Mouse (Mus musculus) frontal cortex, adult (tissue): ENCODE data around the gene 2310061I04Rik.

Experiments used
- ATAC-seq: cut with Nextera tagmentation; 2 replicates; pipeline ENCODE4 v1.9.2; 2017; ENCODE audit warnings: mild to moderate bottlenecking, moderate library complexity, mixed read lengths; ENCODE audit not compliant: low TSS enrichment

2310061I04Rik gene

DNA sequence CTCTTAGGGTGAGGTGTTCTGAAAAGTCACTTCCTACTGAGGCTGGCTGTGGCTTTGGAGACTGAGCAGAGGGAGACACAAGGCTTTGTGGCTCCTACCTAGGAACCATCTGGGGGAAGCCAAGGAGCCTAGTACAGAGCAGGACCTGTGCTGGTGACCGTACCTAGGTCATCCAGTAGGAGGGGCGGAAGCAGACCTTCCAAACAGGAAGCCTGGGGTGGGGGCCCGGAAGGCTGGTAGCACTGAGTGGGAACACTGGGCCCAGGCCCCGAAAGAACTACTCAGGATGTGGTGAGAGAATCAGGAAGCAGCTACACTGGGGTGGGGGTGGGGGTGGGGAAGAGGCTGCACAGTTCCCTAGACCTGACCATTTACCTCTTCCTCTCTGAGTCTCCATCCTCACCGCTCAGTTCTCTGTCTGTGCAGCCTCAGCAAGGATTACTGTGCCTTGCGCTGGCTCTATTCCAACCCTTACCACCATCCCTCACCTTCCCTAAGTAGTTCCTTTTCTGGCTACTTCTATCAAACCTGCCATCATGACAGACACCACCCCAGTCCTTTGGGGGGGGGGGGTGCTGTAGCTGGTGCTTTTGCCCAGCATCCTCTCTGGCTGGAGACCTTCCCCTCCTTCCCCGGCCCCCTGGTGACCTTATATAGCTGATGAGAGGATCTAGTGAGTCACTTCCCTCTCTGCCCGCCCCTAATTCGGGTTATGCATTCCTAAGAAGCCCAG, 26.9 kb downstream of the 2310061I04Rik start:
- ATAC-seq = no peak

DNA sequence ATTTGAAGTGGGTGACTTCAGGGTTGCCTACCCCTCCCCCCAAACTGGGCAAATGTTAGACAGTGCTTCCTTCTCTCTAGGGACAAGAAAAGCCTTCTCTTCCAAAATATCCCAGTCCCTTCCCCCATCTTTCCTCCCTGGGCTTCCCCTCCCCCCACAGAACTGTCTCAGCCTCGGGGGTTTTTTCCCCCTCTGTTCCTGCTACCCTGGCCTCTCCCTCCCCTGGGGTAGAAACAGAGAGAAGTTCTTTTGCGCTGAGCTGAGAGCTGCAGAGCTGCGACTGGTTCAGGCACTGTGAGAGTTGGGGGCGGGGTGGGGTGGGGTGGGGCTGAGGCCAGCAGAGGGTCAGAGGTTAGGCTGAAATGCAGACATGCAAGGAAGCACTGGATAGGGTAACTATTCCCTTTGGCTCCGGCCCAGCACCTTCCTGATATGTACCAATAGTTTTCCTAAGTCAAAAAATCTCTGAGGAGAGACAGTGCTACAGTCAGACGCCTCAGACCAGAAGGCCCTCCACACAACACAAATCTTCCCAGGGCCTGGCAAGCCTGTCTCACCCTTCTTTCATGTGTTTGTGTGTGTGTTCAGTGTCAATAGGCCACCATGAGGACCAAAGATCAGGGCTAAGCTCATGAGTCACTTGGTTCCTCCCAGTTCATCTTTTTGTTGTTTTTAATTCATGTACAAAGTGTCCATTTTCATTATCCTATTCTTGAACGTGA, 27.7 kb downstream of the 2310061I04Rik start:
- no peak for ATAC-seq

DNA sequence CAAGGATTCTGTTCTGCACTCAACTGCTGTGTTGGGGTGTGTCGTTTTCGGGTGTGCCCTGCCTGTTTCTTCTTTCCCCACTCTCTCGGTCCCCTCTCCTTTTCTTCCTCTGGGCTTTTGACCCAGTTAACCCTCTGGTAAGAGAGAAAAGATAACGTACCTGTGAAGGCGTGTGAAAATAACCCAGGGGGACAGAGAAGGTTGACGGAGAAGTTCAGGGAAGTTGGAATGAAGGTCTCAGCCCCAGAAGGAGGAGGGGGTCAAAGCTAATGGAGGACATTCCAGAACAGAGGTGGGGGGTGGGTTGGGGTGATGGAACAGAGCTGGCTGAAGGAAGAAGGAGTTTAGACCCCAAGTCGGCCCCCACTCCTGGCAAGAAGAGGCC, 28.3 kb downstream of the 2310061I04Rik start:
- no peak for ATAC-seq

GRCm38 (mm10) chr17:35868165-35868820, 28.9 kb downstream of the 2310061I04Rik start:
- no peak for ATAC-seq

DNA sequence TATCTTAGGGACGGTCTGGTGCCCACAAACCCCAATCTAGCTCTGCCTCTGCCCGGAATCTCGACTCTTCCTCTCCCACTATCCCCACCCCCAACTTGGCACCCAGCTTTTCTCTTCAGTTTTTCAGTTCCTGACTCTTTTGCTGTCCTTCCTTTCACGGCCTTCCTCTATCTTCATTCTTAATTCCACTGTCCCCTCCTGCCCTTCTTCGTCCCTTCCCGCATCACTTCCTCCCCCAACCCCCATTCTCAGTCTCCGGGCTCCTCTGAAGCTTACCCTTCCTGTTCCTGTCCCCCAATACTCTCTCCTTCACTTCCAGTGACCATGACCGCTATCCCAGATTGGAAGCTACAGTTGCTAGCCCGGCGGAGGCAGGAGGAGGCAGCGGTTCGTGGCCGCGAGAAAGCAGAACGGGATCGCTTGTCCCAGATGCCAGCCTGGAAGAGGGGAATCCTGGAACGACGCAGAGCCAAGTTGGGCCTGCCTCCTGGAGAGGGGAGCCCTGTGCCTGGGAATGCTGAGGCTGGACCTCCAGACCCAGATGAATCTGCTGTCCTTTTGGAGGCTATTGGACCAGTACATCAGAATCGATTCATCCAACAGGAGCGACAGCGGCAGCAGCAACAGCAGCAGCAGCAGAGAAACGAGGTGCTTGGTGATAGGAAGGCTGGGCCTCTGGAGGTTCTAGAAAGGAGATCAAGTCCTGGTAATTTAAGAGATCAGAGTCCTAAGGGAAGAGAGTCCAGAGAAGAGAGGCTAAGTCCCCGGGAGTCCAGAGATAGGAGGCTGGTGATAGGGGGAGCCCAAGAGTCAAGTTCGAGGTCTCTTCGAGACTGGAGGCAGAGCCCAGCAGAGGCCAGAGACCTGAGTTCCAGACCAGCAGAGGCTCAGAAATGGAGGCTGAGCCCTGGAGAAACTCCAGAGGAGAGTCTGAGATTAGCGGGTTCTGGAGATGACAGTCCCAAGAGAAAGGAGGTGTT, 30.0 kb downstream of the 2310061I04Rik start:
- no peak for ATAC-seq

DNA sequence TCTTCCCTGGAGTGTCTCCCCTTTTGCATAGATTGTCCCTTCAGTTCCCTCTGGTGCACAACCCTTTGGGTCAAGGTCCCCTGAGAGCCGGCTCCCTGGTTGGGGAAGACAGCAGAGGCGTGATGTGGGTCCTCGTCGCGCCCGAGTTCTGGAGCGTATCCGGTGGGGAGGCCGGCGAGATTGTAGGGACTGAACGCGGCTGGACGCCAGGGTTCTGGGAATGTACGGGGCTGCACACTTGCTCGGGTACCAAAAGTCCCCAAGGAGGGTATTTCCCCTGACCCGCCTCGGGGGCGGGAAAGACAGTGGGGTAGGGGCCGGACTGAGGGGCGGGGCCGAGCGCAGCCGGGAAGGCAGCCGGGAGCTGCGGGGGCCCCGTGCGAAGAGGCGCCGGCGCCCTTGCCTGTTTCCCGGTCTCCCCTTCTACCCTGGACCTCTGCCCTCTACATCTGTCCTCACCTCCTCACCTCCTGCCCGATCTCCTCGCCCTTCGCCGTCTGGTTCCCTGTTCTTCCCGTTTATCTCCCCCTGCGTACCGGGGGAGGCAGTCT, 30.9 kb downstream of the 2310061I04Rik start:
- no peak for ATAC-seq

DNA sequence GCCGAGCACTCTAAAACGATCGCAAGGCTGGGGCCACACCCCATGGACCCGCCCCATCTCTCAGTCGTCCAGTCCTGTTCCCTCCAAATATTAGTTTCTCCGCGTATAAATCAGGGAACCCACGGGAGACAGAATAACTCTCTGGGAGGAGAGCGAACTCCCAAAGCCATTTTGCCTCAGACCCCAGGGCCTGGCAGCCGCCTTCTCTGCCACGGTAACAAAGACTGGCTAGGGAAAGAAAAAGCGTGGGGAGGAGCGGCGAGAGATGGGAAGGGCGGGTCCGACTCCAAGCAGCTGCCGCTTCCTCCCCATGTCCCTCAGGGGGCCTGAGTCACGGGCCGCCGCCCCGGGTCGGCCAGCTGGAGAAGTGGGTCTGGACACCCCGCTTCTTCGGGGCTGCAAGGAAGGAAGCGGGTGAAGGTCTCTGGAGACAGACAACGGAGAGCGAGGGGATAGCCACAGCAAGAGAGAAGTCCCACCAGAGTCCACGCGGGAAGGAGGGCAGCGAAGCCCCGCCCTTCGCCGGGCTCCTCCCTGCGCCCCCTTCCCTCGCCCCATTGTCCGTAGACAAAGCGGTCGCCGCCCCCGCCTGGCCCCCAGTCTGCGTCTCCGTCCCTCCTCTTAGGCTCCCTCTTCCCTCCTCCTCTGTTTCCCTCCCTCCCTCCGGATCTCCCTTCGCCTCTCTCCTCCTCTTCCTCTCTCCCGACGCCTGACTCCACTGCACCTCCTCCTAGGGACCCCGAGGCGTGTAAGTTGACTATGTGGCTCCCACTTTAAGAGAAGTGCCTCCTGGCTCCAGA, 31.6 kb downstream of the 2310061I04Rik start, which contains the start of gene Ppp1r18:
Ppp1r18 (plus strand) TSS at position 113 of the 800 bp plus-strand sequence.
- ATAC-seq = no peak

- no peak for ATAC-seq
These were observed 32.3 kb downstream of the 2310061I04Rik start for GRCm38 (mm10) chr17:35864832-35865353.

DNA sequence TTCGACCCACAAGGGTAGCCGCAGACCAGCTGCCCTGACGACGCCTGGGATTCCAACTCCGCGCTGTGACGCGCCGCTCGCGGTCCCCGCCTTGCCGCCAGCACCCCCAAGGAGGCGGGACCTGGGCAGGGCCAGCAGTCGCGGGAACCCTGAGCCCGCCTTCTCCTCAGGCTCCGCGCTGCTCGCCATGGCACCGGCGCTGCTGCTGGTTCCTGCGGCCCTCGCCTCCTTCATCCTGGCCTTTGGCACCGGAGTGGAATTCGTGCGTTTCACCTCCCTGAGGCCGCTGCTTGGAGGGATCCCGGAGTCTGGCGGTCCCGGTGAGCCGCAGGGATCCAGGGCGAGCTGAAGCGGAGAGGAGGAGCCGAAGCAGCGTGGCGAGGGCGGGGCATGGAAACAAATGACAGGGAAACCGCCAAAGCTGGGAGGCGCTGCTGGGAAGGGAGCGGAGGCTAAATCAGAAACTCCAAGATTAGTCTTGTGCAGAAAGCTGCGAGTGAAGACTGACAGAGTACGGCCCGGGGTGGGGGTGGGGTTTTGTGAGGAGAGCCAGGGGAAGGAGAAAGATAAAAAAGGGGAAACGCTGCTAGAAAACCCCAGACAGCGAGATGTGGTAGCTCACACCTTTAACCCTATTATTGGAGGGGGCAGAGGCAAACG, 35.9 kb downstream of the 2310061I04Rik start, which contains the start of gene Nrm:
Nrm (plus strand) TSS at position 121 of the 660 bp plus-strand sequence.
- peak; percentile 96 for ATAC-seq

- peak; percentile 5; the same call in 1 of the 2 replicates for ATAC-seq
These were observed 36.4 kb downstream of the 2310061I04Rik start for GRCm38 (mm10) chr17:35860831-35861197.

GRCm38 (mm10) chr17:35859835-35860234, 37.4 kb downstream of the 2310061I04Rik start:
- no peak for ATAC-seq

- ATAC-seq = no peak
These were observed 37.9 kb downstream of the 2310061I04Rik start for GRCm38 (mm10) chr17:35859371-35859770.

- ATAC-seq = no peak
These were observed 46.3 kb downstream of the 2310061I04Rik start for GRCm38 (mm10) chr17:35850974-35851373.

DNA sequence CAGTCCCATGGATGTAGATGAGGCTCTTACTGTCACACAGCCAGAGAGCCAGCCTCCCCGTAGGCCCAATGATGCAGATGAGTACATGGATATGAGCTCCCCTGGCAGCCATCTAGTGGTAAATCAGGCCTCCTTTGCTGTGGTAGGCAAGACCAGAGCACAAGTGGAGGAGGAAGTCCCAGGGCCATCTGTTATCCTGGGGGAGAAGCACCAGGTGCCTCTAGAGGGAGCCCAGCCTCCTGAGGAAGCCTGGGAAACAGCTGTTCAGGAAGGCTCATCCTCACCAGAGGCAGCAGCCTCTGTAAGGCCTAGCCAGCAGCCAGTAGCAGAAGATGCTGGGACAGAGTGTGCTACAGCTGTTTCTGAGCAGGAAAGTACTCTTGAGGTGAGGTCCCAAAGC, 49.1 kb downstream of the 2310061I04Rik start:
- peak; percentile 94 for ATAC-seq

GRCm38 (mm10) chr17:35843514-35843913, 53.7 kb downstream of the 2310061I04Rik start:
- no peak for ATAC-seq
